Mouse (Mus musculus): ENCODE results near the gene Birc6.

DNA sequence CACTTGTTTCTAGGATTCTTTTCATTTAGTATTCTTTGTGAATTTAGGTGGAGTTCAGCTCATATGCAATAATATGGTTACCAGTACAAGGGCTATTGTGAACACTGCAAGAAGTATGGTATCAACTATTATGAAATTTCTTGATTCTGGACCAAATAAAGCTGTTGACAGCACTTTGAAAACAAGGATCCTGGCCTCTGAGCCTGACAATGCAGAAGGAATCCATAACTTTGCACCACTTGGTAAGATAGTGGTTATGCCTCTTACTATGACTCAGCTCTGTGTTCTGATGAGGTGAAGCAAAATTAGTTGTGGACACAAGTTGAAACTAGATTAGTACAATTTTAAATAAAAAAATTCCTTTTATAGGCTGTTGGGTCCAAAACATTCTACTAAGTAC, 114.3 kb downstream of the Birc6 start:
- TF ChIP-seq CTCF (IDR thresholded peaks at IDR 0.05; ENCODE audit: extremely low read depth, insufficient read depth, low read length) (no peak), POLR2A (IDR thresholded peaks at IDR 0.05; ENCODE audit: extremely low read depth, insufficient read depth, low read length) (no peak)
